Mouse (Mus musculus) heart, embryonic 11.5 days (tissue): ENCODE data around the gene Tmprss3. TPM values are rescaled to one million over a fixed set of nuclear protein-coding genes. Genes with fewer than 3 reads are reported as not detected.

Source experiments
- ATAC-seq: fragments of 200-750 bp; cut with Nextera tagmentation; replicated peaks from 2 replicates; pipeline ENCODE4 v1.8.0; 2017; ENCODE audit warnings: moderate library complexity; ENCODE audit not compliant: insufficient number of reproducible peaks, low FRiP score, low TSS enrichment
- H3K27ac ChIP-seq: fragments of 300-500 bp; sonication (generic); 2 replicates; pipeline ENCODE4 v1.5.1; 2014; ENCODE audit warnings: mild to moderate bottlenecking, low read depth, low read length
- H3K27me3 ChIP-seq: fragments of 300-500 bp; sonication (generic); 2 replicates; pipeline ENCODE4 v1.6.1; 2014; ENCODE audit warnings: mild to moderate bottlenecking, low read length, mixed read lengths; ENCODE audit not compliant: control insufficient read depth, insufficient read depth
- H3K36me3 ChIP-seq: fragments of 300-500 bp; sonication (generic); 2 replicates; pipeline ENCODE4 v1.6.1; 2014; ENCODE audit warnings: mild to moderate bottlenecking, low read length, moderate library complexity, mixed read lengths; ENCODE audit not compliant: control insufficient read depth, insufficient read depth
- H3K4me1 ChIP-seq: fragments of 300-500 bp; sonication (generic); 2 replicates; pipeline ENCODE4 v1.6.1; 2014; ENCODE audit warnings: low read length; ENCODE audit not compliant: control insufficient read depth, insufficient read depth
- H3K4me2 ChIP-seq: fragments of 300-500 bp; sonication (generic); 2 replicates; pipeline ENCODE4 v1.6.1; 2014; ENCODE audit warnings: mild to moderate bottlenecking, moderate library complexity
- H3K4me3 ChIP-seq: fragments of 300-500 bp; sonication (generic); 2 replicates; pipeline ENCODE4 v1.5.1; 2014; ENCODE audit warnings: low read depth, low read length
- H3K9ac ChIP-seq: fragments of 300-500 bp; sonication (generic); 2 replicates; pipeline ENCODE4 v1.6.1; 2014; ENCODE audit warnings: mild to moderate bottlenecking, low read depth, low read length, moderate library complexity
- H3K9me3 ChIP-seq: fragments of 300-500 bp; sonication (generic); replicated peaks from 2 replicates; pipeline ENCODE4 v1.6.1; 2016; ENCODE audit warnings: low read length; ENCODE audit not compliant: control insufficient read depth
- WGBS: fragments of 180-500 bp; shearing (Covaris S2); extraction: QIAGEN DNeasy Blood & Tissue Kit; methylation state at CpG from one replicate; pipeline ENCODE4 v1.1.7; 2014; ENCODE audit not compliant: insufficient replicate concordance; 5-methylcytosine and 5-hydroxymethylcytosine counted together
- polyA plus RNA-seq: library from polyadenylated mRNA; unstranded; fragments of >200 nt; fragmentation: Nextera tagmentation; extraction: Ambion mirVana; gene quantifications from 2 replicates; pipeline ENCODE4 v1.2.1, GENCODE M21; 2014

Gene Tmprss3
- polyA plus RNA-seq, 1 experiment from 2014 or later, result not detected

DNA sequence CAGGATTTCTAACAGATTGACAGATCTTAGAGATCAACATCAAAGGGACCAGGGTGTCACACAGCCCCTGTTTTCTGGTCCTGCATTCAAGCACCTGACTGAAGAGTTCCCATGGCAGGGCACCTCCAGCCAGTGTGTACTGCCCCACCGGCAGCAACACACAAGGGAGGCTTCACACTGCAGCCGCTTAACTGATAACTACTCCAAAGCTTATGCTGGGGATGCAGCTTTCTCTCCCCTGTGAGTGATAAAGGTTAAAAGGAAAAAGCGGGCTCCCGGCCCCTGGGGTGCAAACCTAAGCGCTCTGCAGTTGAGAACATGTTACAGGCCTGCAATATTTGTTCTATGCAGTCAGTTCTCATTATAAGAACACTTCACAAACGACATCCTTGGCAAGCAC lies 33.0 kb upstream of the Tmprss3 start:
- no peaks in the 10 kb centered on the region for H3K27me3 ChIP-seq
- no peak overlapping the region for H3K4me2 ChIP-seq
- no peaks in the 10 kb centered on the region for H3K4me1 ChIP-seq
- no peak overlapping the region for H3K4me3 ChIP-seq
- no peak overlapping the region for H3K27ac ChIP-seq
- ATAC-seq, result no peak
- H3K9me3 ChIP-seq, result no peaks in the 10 kb centered on the region
- H3K9ac ChIP-seq, result no peak overlapping the region
- H3K36me3 ChIP-seq, result no peaks in the 10 kb centered on the region
- WGBS, result 28% methylated on average over 6 of the region's 6 CpGs

DNA sequence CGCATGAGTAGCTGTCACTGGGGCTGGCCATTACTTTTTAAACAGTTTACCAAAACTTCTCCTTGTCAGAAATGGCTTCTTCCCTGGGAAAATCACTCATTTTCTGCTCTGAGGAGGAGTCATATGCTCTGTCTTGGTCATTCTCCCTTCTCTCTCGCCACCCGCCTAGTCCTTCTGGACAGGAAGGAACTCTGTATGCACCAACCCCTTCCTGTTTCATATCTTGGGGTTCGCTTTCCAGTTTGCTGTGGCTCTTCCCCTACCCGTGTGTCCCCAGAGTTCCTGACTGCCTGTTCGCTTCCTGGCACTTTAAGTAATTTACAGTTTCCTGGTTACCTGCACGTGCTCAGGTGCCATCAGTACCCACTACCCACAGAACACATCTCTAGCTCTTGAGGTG lies 28.2 kb upstream of the Tmprss3 start:
- Histone ChIP-seq H3K9me3 (no peaks in the 10 kb centered on the region), H3K4me3 (no peak overlapping the region), H3K27me3 (no peaks in the 10 kb centered on the region), H3K9ac (no peak overlapping the region), H3K36me3 (no peaks in the 10 kb centered on the region), H3K4me1 (no peaks in the 10 kb centered on the region), H3K27ac (no peak overlapping the region), H3K4me2 (no peak overlapping the region)
- 75% methylated on average over 7 of the region's 7 CpGs for WGBS
- no peak for ATAC-seq

DNA sequence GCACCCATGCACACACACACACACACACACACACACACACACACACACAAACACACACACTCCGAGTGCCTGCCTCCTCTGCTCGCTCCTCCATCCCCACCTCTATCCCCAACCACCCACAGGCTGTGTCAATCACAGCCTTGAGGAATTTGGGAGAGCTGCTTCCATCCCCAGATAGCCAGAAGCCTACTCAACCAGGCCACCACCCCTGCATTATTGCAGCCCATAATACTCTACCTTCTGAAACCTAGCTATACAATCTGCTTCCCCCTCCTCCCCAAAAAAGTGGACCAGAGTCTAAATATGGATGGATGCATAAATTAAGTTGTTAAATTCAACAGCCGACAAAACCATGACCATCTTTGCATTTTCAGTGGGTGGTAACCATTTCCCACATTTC lies 27.6 kb upstream of the Tmprss3 start:
- H3K4me3 ChIP-seq, result no peak overlapping the region
- H3K4me1 ChIP-seq, result no peaks in the 10 kb centered on the region
- H3K9me3 ChIP-seq, result no peaks in the 10 kb centered on the region
- no peak overlapping the region for H3K4me2 ChIP-seq
- no peaks in the 10 kb centered on the region for H3K36me3 ChIP-seq
- 68% methylated on average over 3 of the region's 3 CpGs for WGBS
- H3K9ac ChIP-seq, result no peak overlapping the region
- ATAC-seq, result no peak
- H3K27me3 ChIP-seq, result no peaks in the 10 kb centered on the region
- no peak overlapping the region for H3K27ac ChIP-seq

DNA sequence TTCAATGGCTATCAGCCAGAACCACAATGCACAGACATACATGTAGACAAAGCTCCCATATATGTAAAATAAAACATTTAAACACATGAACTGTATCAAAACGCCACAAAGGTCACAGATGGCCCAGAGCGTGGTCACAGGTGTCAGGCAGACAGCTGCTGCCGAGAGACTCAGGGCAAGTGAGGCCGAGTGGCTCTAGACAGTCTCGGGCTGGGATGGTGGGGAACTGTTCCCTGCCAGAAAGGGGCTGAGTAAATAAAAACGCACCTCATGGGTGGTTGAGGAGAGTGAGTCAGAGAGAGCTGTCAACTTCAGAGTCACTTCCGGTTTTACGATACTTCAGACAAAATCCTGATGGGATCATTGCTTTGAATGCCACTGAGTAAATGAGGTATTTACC lies 25.8 kb upstream of the Tmprss3 start:
- 72% methylated on average over 8 of the region's 8 CpGs for WGBS
- no peak overlapping the region for H3K9ac ChIP-seq
- no peak for ATAC-seq
- no peaks in the 10 kb centered on the region for H3K36me3 ChIP-seq
- H3K27me3 ChIP-seq, result no peaks in the 10 kb centered on the region
- no peak overlapping the region for H3K27ac ChIP-seq
- no peak overlapping the region for H3K4me2 ChIP-seq
- no peak overlapping the region for H3K4me3 ChIP-seq
- H3K9me3 ChIP-seq, result no peaks in the 10 kb centered on the region
- H3K4me1 ChIP-seq, result no peaks in the 10 kb centered on the region

DNA sequence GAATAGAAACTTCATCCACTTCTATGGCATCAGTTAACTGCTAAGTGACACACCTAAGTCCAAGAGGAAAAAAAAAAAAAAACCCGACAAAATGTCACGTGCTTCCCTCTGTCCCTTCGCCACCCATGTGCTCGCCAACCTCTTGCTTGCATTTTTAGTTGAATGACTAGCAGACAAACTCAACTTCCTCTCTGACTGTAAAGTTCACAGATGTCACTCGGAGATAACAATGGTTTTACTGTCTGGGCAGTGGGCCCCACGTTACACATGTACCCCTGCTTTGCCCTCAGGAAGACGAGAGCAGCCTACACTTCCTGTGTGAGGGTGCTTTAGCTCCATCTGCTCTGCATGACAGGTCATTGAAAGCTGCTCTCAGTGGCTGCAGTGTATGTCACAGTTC lies 25.1 kb upstream of the Tmprss3 start:
- WGBS, result 57% methylated on average over 7 of the region's 7 CpGs
- Histone ChIP-seq H3K4me1 (no peaks in the 10 kb centered on the region), H3K36me3 (no peaks in the 10 kb centered on the region), H3K9ac (no peak overlapping the region), H3K4me3 (no peak overlapping the region), H3K27ac (no peak overlapping the region), H3K27me3 (no peaks in the 10 kb centered on the region), H3K4me2 (no peak overlapping the region), H3K9me3 (no peaks in the 10 kb centered on the region)
- ATAC-seq, result no peak

DNA sequence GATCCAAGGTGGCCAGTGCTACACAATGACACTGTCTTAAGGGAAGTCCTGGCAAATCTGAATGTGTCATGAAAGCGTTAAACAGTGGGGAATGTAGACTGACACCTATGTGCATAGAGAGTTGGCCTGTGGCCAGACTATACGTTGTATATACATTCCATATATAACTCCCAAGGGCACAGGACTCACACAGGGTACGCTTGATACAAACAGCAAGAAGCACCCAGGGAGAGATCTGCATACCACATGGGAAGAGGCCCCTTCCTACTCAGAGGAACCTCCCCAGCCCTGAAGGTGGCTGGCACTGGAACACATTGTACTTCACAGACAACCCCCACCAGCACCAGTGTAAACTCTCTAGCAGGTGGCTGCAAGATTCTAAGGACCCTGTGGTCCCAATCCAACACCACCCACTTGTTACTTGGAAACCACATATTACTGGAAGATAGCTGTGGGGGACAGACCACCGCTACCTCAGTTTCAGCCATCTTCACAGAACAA lies 24.1 kb upstream of the Tmprss3 start:
- Histone ChIP-seq H3K9ac (no peak overlapping the region), H3K4me1 (no peaks in the 10 kb centered on the region), H3K4me3 (no peak overlapping the region), H3K27ac (no peak overlapping the region), H3K9me3 (no peaks in the 10 kb centered on the region), H3K4me2 (no peak overlapping the region), H3K27me3 (no peaks in the 10 kb centered on the region), H3K36me3 (no peaks in the 10 kb centered on the region)
- 68% methylated on average over 4 of the region's 4 CpGs for WGBS
- no peak for ATAC-seq

DNA sequence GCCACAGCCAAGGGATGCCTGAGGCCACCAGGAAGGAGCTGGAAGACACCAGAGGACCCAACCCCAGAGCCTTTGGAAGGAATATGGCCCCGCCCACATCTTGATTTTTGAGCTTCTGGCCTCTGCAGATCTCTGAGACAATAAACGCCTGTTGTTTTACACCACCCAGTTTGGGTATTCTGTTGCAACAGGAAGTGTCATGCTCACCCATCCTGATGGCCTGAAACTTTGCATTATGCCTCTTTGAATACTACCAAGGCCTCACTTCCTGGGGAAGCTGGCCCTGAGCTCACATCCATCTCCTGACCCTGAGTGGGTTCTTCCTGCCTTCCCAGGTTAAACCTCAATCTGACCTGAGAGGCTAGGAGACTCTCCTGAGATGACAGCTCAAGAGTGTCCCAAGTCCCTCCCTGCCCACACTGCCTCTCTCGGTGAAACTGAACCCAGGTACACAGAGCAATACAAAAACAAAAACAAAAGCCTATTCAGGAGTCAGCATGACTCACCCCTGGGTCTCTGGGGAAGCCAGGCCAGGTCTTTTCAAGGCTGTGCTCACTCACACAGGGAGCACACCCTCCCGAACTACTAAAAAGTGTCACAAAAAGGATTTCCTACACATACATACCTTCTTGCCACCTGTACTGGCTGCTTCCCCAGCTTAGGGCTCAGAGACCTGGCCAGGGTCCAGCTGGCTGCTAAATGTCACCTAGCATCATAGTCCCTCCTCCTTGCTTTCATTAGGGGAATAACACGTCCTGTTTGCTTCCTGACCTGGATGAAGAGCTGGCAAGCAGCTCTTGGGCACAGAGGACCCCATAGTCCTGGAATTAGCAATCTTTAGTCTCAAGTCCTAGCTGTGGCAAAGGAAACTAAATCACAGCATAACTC lies 17.5 kb upstream of the Tmprss3 start:
- Histone ChIP-seq H3K9me3 (no peaks in the 10 kb centered on the region), H3K27me3 (no peaks in the 10 kb centered on the region), H3K9ac (no peak overlapping the region), H3K27ac (no peak overlapping the region), H3K4me3 (no peak overlapping the region), H3K4me1 (no peaks in the 10 kb centered on the region), H3K36me3 (no peaks in the 10 kb centered on the region), H3K4me2 (no peak overlapping the region)
- no peak for ATAC-seq
- WGBS, result 51% methylated on average over 5 of the region's 5 CpGs

DNA sequence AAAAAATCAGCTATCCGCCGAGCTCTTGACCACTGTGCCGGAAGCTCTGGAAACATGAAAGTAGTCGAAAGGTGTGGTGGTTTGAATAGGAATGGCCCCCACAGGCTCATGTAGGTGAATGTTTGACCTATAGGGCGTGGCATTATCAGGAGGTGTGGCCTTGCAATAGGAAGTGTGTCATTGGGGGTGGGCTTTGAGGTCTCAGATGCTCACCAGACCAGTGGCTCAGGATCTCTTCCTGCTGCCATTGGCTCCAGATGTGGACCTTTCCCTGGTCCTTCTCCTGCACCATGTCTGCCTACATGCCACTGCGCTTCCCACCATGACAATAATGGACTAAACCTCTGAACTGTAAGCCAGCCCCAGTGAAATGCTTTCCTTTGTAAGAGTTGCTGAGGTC lies 13.1 kb upstream of the Tmprss3 start:
- Histone ChIP-seq H3K36me3 (no peaks in the 10 kb centered on the region), H3K9me3 (no peaks in the 10 kb centered on the region), H3K4me3 (no peak overlapping the region), H3K4me1 (0 out of 2 replicates have a peak, but pooled peaks cover 2% of the 10 kb centered on the region), H3K27ac (no peak overlapping the region), H3K27me3 (no peaks in the 10 kb centered on the region), H3K9ac (no peak overlapping the region), H3K4me2 (no peak overlapping the region)
- ATAC-seq, result no peak
- WGBS, result 89% methylated on average over 6 of the region's 6 CpGs

DNA sequence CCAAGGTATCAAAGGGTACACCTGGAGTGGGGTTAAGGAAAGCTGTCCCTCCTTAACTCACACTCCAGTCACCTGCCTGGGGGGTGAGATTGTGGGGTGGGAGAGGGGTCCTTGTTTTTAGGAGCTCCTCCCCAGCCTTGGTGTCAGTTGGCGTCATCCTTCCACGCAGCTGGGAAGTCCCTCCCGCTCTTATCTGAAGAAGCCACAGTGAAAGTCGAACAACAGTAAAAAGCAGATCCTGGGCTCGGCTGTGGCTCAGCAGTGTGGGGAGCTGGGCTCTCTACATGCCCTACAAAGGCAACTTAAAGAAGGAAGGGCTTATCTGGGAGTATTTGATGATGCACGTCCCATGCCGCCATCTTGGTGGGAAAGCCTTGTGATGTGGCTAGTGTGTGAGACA lies 11.5 kb upstream of the Tmprss3 start:
- ATAC-seq, result no peak
- Histone ChIP-seq H3K27ac (no peak overlapping the region), H3K9ac (no peak overlapping the region), H3K4me2 (no peak overlapping the region), H3K36me3 (no peaks in the 10 kb centered on the region), H3K4me1 (0 out of 2 replicates have a peak, but pooled peaks cover 2% of the 10 kb centered on the region), H3K27me3 (no peaks in the 10 kb centered on the region), H3K9me3 (no peaks in the 10 kb centered on the region), H3K4me3 (no peak overlapping the region)
- WGBS, result 60% methylated on average over 7 of the region's 7 CpGs
